Mouse (Mus musculus) lung, postnatal 14 days (tissue): ENCODE results near the gene Gm37240.

Source experiments
- DNase-seq: peaks from one replicate; pipeline ENCODE4 v3.0.0; 2021

Gm37240 gene

GRCm38 (mm10) chr3:85819319-85819718, 68.0 kb downstream of the Gm37240 start:
- DNase-seq: no peak

- DNase-seq: no peak
Observed at GRCm38 (mm10) chr3:85817191-85817590, 70.1 kb downstream of the Gm37240 start, which contains the start of gene Fam160a1. Fam160a1 (minus strand) TSS chr3:85817291.

GRCm38 (mm10) chr3:85814241-85814640, 73.1 kb downstream of the Gm37240 start:
- DNase-seq: peak; percentile 50

GRCm38 (mm10) chr3:85813101-85814014, 74.0 kb downstream of the Gm37240 start:
- DNase-seq: peak; percentile 5

- DNase-seq: no peak
Observed at GRCm38 (mm10) chr3:85812010-85812409, 75.3 kb downstream of the Gm37240 start.

GRCm38 (mm10) chr3:85793166-85793565, 94.2 kb downstream of the Gm37240 start:
- DNase-seq: no peak

- DNase-seq: no peak
Observed at GRCm38 (mm10) chr3:85789748-85790147, 97.6 kb downstream of the Gm37240 start.

GRCm38 (mm10) chr3:85786501-85786900, 100.8 kb downstream of the Gm37240 start:
- DNase-seq: no peak

GRCm38 (mm10) chr3:85780906-85781305, 106.4 kb downstream of the Gm37240 start:
- DNase-seq: no peak

- DNase-seq: no peak
Observed at GRCm38 (mm10) chr3:85780332-85780731, 107.0 kb downstream of the Gm37240 start.

- no peak for DNase-seq
Observed at GRCm38 (mm10) chr3:85777841-85778240, 109.5 kb downstream of the Gm37240 start.

GRCm38 (mm10) chr3:85777356-85777755, 110.0 kb downstream of the Gm37240 start:
- DNase-seq: no peak

- no peak for DNase-seq
Observed at GRCm38 (mm10) chr3:85776707-85777106, 110.6 kb downstream of the Gm37240 start.

- no peak for DNase-seq
Observed at GRCm38 (mm10) chr3:85776126-85776525, 111.2 kb downstream of the Gm37240 start.

- no peak for DNase-seq
Observed at GRCm38 (mm10) chr3:85773886-85774285, 113.4 kb downstream of the Gm37240 start.

GRCm38 (mm10) chr3:85773425-85773824, 113.9 kb downstream of the Gm37240 start:
- DNase-seq: no peak

- DNase-seq: no peak
Observed at GRCm38 (mm10) chr3:85764937-85765337, 122.4 kb downstream of the Gm37240 start.

GRCm38 (mm10) chr3:85764008-85764834, 123.1 kb downstream of the Gm37240 start:
- no peak for DNase-seq

GRCm38 (mm10) chr3:85757944-85758343, 129.4 kb downstream of the Gm37240 start:
- no peak for DNase-seq

GRCm38 (mm10) chr3:85757435-85757834, 129.9 kb downstream of the Gm37240 start:
- no peak for DNase-seq

GRCm38 (mm10) chr3:85749348-85749747, 138.0 kb downstream of the Gm37240 start:
- DNase-seq: no peak

- peak; percentile 7 for DNase-seq
Observed at GRCm38 (mm10) chr3:85748863-85749262, 138.5 kb downstream of the Gm37240 start.

- DNase-seq: no peak
Observed at GRCm38 (mm10) chr3:85746116-85746515, 141.2 kb downstream of the Gm37240 start.

- no peak for DNase-seq
Observed at GRCm38 (mm10) chr3:85741767-85742166, 145.6 kb downstream of the Gm37240 start.
